Mouse (Mus musculus) activated CD4-positive, CD25-positive, alpha-beta regulatory T cell, adult 9 weeks (primary cell): ENCODE measurements around the gene Zfp90. TPM values are rescaled to one million over a fixed set of nuclear protein-coding genes. Genes with fewer than 3 reads are reported as not detected.

ENCODE experiments used
- polyA plus RNA-seq: library from polyadenylated mRNA; unstranded; fragments of 100-300 nt; shearing (Covaris generic); gene quantifications from one replicate; pipeline ENCODE4 v1.2.1, GENCODE M21; 2017

The Zfp90 gene
- polyA plus RNA-seq: 6.4 TPM

GRCm38 (mm10) chr8:106415182-106415971, at the start of gene Zfp90:
Gene Zfp90, plus strand, starts transcription at chr8:106415327.

Other genes starting within 250 kb of the Zfp90 start
- 43.4 TPM for gene Slc7a6, start 246.5 kb upstream of the Zfp90 start, polyA plus RNA-seq
- gene Slc7a6os, start 204.4 kb upstream of the Zfp90 start, polyA plus RNA-seq: 43.9 TPM
- gene Prmt7, start 204.4 kb upstream of the Zfp90 start, polyA plus RNA-seq: 36.5 TPM
- gene Smpd3, start 77.3 kb upstream of the Zfp90 start, polyA plus RNA-seq: not detected
- not detected for gene 6030452D12Rik, start 85.2 kb downstream of the Zfp90 start, polyA plus RNA-seq
- not detected for gene Cdh3, start 95.6 kb downstream of the Zfp90 start, polyA plus RNA-seq
- 8.4 TPM for gene Gm10073, start 158.1 kb downstream of the Zfp90 start, polyA plus RNA-seq
- gene Cdh1, start 188.0 kb downstream of the Zfp90 start, polyA plus RNA-seq: 0.16 TPM